Mouse (Mus musculus) cerebellum, adult 2 months (tissue): ENCODE data around the gene Rhbdl1. TPM values are rescaled to one million over a fixed set of nuclear protein-coding genes. Genes with fewer than 3 reads are reported as not detected.
A peak's percentile ranks its signal among the peaks of the same experiment; 100 is the strongest.

Source experiments
- DNase-seq, 2 experiments: peaks; one replicate each; pipeline ENCODE4 v3.0.0; 2021
- H3K27ac ChIP-seq: fragments of 200-500 bp; 2 replicates; pipeline ENCODE4 v1.5.1; 2012; ENCODE audit warnings: low read length, control low read depth, inconsistent platforms; ENCODE audit not compliant: insufficient read depth
- H3K27me3 ChIP-seq: fragments of 200-500 bp; 2 replicates; pipeline ENCODE4 v1.6.1; 2012; ENCODE audit warnings: inconsistent platforms, mild to moderate bottlenecking, low read length, moderate library complexity; ENCODE audit not compliant: control insufficient read depth, insufficient read depth
- H3K4me1 ChIP-seq: fragments of 200-500 bp; 2 replicates; pipeline ENCODE4 v1.6.1; 2011; ENCODE audit warnings: low read length; ENCODE audit not compliant: control insufficient read depth, insufficient read depth
- H3K4me3 ChIP-seq: fragments of 200-500 bp; replicated peaks from 2 replicates; pipeline ENCODE3; 2011; ENCODE audit warnings: mild to moderate bottlenecking, low read depth, low read length, control low read depth; ENCODE audit not compliant: insufficient read depth
- CTCF ChIP-seq: fragments of 200-500 bp; IDR thresholded peaks from 2 replicates; pipeline ENCODE4 v1.5.1; 2011; ENCODE audit warnings: low read depth, mild to moderate bottlenecking, control low read depth, low read length, moderate library complexity, borderline replicate concordance; ENCODE audit not compliant: insufficient read depth
- POLR2A ChIP-seq: fragments of 200-500 bp; IDR thresholded peaks from 2 replicates; pipeline ENCODE4 v1.6.1; 2011; ENCODE audit warnings: low read length, control low read depth, borderline replicate concordance; ENCODE audit not compliant: insufficient read depth
- WGBS: fragments of 180-500 bp; shearing (Covaris S2); methylation state at CpG from one replicate; pipeline ENCODE4 v1.1.7; 2018; 5-methylcytosine and 5-hydroxymethylcytosine counted together
- polyA plus RNA-seq: library from polyadenylated mRNA; depleted of rRNA; stranded (reverse); fragments of >200 nt; gene quantifications from 2 replicates; pipeline ENCODE4 v1.2.3, GENCODE M21; 2012

The Rhbdl1 gene
- polyA plus RNA-seq, 1 experiment = 111 TPM

- 11% methylated on average over 6 of the region's 6 CpGs for WGBS
- Histone ChIP-seq H3K27ac (peak overlapping the region; percentile 98), H3K4me1 (peaks cover 12% of the 10 kb centered on the region), H3K4me3 (peak overlapping the region; percentile 91), H3K27me3 (no peaks in the 10 kb centered on the region)
- DNase-seq = no peak
- TF ChIP-seq CTCF (no peak), POLR2A (no peak)
Measured at GRCm38 (mm10) chr17:25861704-25862612, 24.9 kb upstream of the Rhbdl1 start.

- WGBS = 2% methylated on average over 65 of the region's 65 CpGs
- Histone ChIP-seq H3K4me3 (peak within 1 kb of the TSS; percentile 91), H3K27me3 (no peaks in the 10 kb centered on the region), H3K4me1 (peaks cover 7% of the 10 kb centered on the region), H3K27ac (peak within 1 kb of the TSS; percentile 98)
- TF ChIP-seq POLR2A (peak; percentile 95), CTCF (no peak)
- peak; percentile 93 to 94 for DNase-seq
Measured at GRCm38 (mm10) chr17:25860832-25861703, 24.0 kb upstream of the Rhbdl1 start, which contains the start of gene Wdr90. TSS of gene Wdr90 (minus strand) at chr17:25861501.

- DNase-seq = no peak
- H3K4me1 ChIP-seq = peaks cover 7% of the 10 kb centered on the region
- TF ChIP-seq POLR2A (no peak), CTCF (no peak)
- H3K4me3 ChIP-seq = no peak overlapping the region
- H3K27ac ChIP-seq = no peak overlapping the region
- H3K27me3 ChIP-seq = no peaks in the 10 kb centered on the region
- WGBS = 84% methylated on average over 6 of the region's 6 CpGs
Measured at GRCm38 (mm10) chr17:25860229-25860628, 23.1 kb upstream of the Rhbdl1 start.

- peak; percentile 94 to 96 for DNase-seq
Measured at GRCm38 (mm10) chr17:25844396-25844901, 7.4 kb upstream of the Rhbdl1 start, which contains the start of gene Rhot2. TSS of gene Rhot2 (minus strand) at chr17:25844851.

GRCm38 (mm10) chr17:25843636-25844395, 6.7 kb upstream of the Rhbdl1 start:
- no peak for TF ChIP-seq CTCF
- no peak for TF ChIP-seq POLR2A
- Histone ChIP-seq H3K27ac (peak overlapping the region; percentile 59), H3K4me1 (peaks cover 12% of the 10 kb centered on the region), H3K4me3 (peak overlapping the region; percentile 78), H3K27me3 (no peaks in the 10 kb centered on the region)
- 2% methylated on average over 38 of the region's 38 CpGs for WGBS
- peak in 1 of 2 experiments; percentile 56 for DNase-seq

More at GRCm38 (mm10) chr17:25844396-25844901, 7.4 kb upstream of the Rhbdl1 start, which contains the start of gene Rhot2:
- WGBS = under 1% methylated on average over 21 of the region's 21 CpGs
- Histone ChIP-seq H3K4me3 (peak within 1 kb of the TSS; percentile 78), H3K4me1 (peaks cover 12% of the 10 kb centered on the region), H3K27ac (peak within 1 kb of the TSS; percentile 59), H3K27me3 (no peaks in the 10 kb centered on the region)
- peak; percentile 27; the same call in 1 of the 2 replicates for TF ChIP-seq CTCF
- TF ChIP-seq POLR2A = peak; percentile 77; the same call in 1 of the 2 replicates

GRCm38 (mm10) chr17:25843122-25843521, 6.0 kb upstream of the Rhbdl1 start:
- DNase-seq = no peak
- TF ChIP-seq CTCF = no peak
- TF ChIP-seq POLR2A = no peak
- H3K4me1 ChIP-seq = peaks cover 12% of the 10 kb centered on the region
- 35% methylated on average over 4 of the region's 4 CpGs for WGBS
- no peaks in the 10 kb centered on the region for H3K27me3 ChIP-seq
- H3K27ac ChIP-seq = no peak overlapping the region
- H3K4me3 ChIP-seq = peak overlapping the region; percentile 78
